Mouse (Mus musculus): ENCODE measurements around the gene Pithd1. TPM values are rescaled to one million over a fixed set of nuclear protein-coding genes. Genes with fewer than 3 reads are reported as not detected.

Pithd1 gene
- polyA plus RNA-seq, 1 experiment from 2014 or later: 51.9 TPM

DNA sequence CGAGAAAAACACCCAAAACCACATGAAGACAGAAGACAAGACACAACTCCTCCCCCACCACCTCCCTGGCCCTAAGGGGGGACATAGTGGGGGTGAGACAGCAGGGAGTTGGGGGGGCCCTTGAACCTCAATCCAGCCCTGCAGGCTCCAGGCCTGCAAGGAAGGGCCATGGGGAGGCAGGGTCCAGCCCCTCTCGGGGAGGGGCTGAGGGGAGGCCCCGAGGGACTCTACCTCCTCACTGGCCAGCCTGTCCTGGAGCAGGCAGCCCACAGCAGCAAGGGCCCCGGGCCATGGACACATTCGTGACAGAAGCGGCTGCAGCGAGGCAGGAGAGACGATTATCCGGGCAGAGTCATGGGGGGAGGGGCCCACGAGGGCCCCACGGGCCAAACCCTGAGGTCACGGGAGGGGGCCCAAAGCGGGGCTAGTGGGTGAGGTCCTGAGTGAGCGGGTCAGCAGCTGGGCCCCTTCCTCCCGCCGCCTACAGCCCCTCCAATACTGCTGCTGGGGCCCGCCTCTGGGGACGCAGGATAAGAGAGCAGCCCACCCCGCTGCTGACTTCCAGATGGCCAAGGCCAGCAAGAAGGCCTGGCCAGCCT lies 18.7 kb downstream of the Pithd1 start:
- Histone ChIP-seq H3K9ac (ENCODE audit: low read depth, low read length) (peak overlapping the region; percentile 10; the same call in 1 of the 2 replicates), H3K36me3 (ENCODE audit: control insufficient read depth, insufficient read depth, low read length) (peaks cover 33% of the 10 kb centered on the region), H3K4me2 (no peak overlapping the region), H3K27me3 (ENCODE audit: control insufficient read depth, insufficient read depth, low read length) (no peaks in the 10 kb centered on the region), H3K9me3 (replicated peaks; ENCODE audit: control insufficient read depth, low read length) (no peaks in the 10 kb centered on the region), H3K4me1 (ENCODE audit: control insufficient read depth, insufficient read depth, low read length) (peaks cover 22% of the 10 kb centered on the region), H3K4me3 (ENCODE audit: low read depth, low read length) (no peak overlapping the region), H3K27ac (ENCODE audit: low read depth, low read length) (no peak overlapping the region)
- ATAC-seq (replicated peaks; ENCODE audit: insufficient number of reproducible peaks, low FRiP score, low TSS enrichment): no peak
- WGBS (ENCODE audit: insufficient replicate concordance): 67% methylated on average over 19 of the region's 19 CpGs

DNA sequence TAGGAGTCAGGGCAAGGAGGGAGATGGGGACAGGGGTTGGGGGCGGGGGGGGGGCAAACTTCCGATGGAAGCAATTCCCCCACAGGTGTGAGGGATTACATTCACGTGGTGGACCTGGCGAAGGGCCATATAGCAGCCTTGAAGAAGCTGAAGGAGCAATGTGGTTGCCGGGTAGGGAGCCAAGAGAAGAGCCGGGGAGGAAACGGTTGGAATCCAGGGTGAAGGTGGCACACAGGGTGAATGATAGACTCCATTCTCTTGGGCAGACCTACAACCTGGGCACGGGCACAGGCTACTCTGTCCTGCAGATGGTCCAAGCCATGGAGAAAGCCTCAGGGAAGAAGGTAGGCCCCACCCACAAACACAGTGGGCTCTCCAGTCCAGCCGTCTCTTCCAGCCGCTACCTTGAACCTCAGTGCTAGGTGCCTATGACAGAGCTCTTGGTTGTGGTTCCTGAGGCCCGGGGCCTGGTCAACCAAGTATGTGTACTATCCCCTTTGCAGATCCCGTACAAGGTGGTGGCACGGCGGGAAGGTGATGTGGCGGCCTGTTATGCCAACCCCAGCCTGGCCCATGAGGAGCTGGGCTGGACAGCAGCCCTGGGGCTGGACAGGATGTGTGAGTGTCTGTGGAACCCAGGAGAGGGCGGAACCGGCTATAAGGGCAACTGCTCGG lies 19.8 kb downstream of the Pithd1 start:
- Histone ChIP-seq H3K4me1 (ENCODE audit: control insufficient read depth, insufficient read depth, low read length) (peaks cover 25% of the 10 kb centered on the region), H3K27ac (ENCODE audit: low read depth, low read length) (no peak overlapping the region), H3K36me3 (ENCODE audit: control insufficient read depth, insufficient read depth, low read length) (peaks cover 33% of the 10 kb centered on the region), H3K9ac (ENCODE audit: low read depth, low read length) (no peak overlapping the region), H3K9me3 (replicated peaks; ENCODE audit: control insufficient read depth, low read length) (no peaks in the 10 kb centered on the region), H3K4me2 (no peak overlapping the region), H3K27me3 (ENCODE audit: control insufficient read depth, insufficient read depth, low read length) (no peaks in the 10 kb centered on the region), H3K4me3 (ENCODE audit: low read depth, low read length) (no peak overlapping the region)
- no peak for ATAC-seq (replicated peaks; ENCODE audit: insufficient number of reproducible peaks, low FRiP score, low TSS enrichment)
- 89% methylated on average over 18 of the region's 18 CpGs for WGBS (ENCODE audit: insufficient replicate concordance)

DNA sequence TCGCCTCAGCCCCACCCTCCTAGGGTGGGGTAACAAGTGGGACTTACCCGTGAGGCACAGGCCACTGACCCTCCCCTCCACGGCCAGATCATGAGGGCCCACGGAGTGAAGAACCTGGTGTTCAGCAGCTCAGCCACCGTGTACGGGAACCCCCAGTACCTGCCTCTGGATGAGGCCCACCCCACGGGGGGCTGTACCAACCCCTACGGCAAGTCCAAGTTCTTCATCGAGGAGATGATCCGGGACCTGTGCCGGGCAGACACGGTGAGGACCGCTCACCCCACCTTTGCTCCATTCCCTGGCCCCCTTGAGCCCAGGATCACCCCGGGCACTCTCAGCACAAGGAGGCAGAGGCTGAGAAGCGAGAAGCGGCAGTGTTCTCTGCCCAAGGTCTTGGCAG lies 20.8 kb downstream of the Pithd1 start:
- 92% methylated on average over 16 of the region's 16 CpGs for WGBS (ENCODE audit: insufficient replicate concordance)
- ATAC-seq (replicated peaks; ENCODE audit: insufficient number of reproducible peaks, low FRiP score, low TSS enrichment): no peak
- Histone ChIP-seq H3K9me3 (replicated peaks; ENCODE audit: control insufficient read depth, low read length) (no peaks in the 10 kb centered on the region), H3K4me3 (ENCODE audit: low read depth, low read length) (no peak overlapping the region), H3K4me2 (no peak overlapping the region), H3K27ac (ENCODE audit: low read depth, low read length) (no peak overlapping the region), H3K36me3 (ENCODE audit: control insufficient read depth, insufficient read depth, low read length) (peaks cover 35% of the 10 kb centered on the region), H3K4me1 (ENCODE audit: control insufficient read depth, insufficient read depth, low read length) (peaks cover 18% of the 10 kb centered on the region), H3K9ac (ENCODE audit: low read depth, low read length) (no peak overlapping the region), H3K27me3 (ENCODE audit: control insufficient read depth, insufficient read depth, low read length) (no peaks in the 10 kb centered on the region)

DNA sequence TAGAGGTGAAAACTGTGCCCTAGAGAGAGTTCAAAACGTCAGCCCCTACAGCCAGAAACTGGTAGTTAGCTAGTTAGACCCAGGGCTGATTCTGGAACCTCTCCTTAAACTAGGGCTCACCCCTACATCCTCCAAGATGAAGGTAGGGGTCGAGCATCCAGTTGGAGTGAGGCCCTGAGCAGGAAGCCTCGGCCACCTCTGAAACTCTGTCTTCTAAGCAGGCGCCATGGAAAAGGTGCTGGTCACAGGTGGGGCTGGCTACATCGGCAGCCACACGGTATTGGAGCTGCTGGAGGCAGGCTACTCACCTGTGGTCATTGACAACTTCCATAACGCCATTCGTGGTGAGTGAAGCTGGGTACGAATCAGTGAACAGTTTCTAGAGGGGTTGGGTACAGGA lies 22.0 kb downstream of the Pithd1 start:
- 84% methylated on average over 9 of the region's 9 CpGs for WGBS (ENCODE audit: insufficient replicate concordance)
- Histone ChIP-seq H3K27me3 (ENCODE audit: control insufficient read depth, insufficient read depth, low read length) (no peaks in the 10 kb centered on the region), H3K4me2 (no peak overlapping the region), H3K4me3 (ENCODE audit: low read depth, low read length) (no peak overlapping the region; the same call in 1 of the 2 replicates), H3K9me3 (replicated peaks; ENCODE audit: control insufficient read depth, low read length) (no peaks in the 10 kb centered on the region), H3K36me3 (ENCODE audit: control insufficient read depth, insufficient read depth, low read length) (peaks cover 33% of the 10 kb centered on the region), H3K9ac (ENCODE audit: low read depth, low read length) (no peak overlapping the region), H3K4me1 (ENCODE audit: control insufficient read depth, insufficient read depth, low read length) (peaks cover 16% of the 10 kb centered on the region), H3K27ac (ENCODE audit: low read depth, low read length) (no peak overlapping the region)
- no peak for ATAC-seq (replicated peaks; ENCODE audit: insufficient number of reproducible peaks, low FRiP score, low TSS enrichment)

DNA sequence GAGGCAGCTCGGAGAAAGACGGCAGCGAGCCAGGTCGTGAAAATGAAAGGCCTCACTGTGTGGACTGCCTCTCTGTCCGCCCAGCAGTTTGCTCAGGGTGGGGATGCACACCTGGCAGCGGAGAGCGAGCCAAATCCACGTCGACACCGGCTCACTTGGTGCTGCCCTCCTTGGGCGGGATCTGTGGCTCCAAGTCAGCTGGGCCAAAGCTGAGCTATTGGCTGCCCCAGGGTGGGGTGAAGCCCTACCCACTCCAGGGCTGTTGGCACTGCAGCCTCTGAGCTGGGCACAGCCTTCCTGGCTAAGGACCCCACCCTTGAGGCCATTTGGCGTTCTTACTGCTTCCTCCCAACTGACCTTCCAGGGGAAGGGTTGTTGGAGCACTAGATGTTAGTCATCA lies 22.6 kb downstream of the Pithd1 start:
- Histone ChIP-seq H3K4me2 (peak overlapping the region; percentile 93), H3K27ac (ENCODE audit: low read depth, low read length) (peak overlapping the region; percentile 35; the same call in 1 of the 2 replicates), H3K9me3 (replicated peaks; ENCODE audit: control insufficient read depth, low read length) (no peaks in the 10 kb centered on the region), H3K27me3 (ENCODE audit: control insufficient read depth, insufficient read depth, low read length) (no peaks in the 10 kb centered on the region), H3K4me1 (ENCODE audit: control insufficient read depth, insufficient read depth, low read length) (peaks cover 16% of the 10 kb centered on the region), H3K36me3 (ENCODE audit: control insufficient read depth, insufficient read depth, low read length) (peaks cover 26% of the 10 kb centered on the region), H3K4me3 (ENCODE audit: low read depth, low read length) (peak overlapping the region; percentile 66), H3K9ac (ENCODE audit: low read depth, low read length) (peak overlapping the region; percentile 77)
- ATAC-seq (replicated peaks; ENCODE audit: insufficient number of reproducible peaks, low FRiP score, low TSS enrichment): no peak
- WGBS (ENCODE audit: insufficient replicate concordance): 3% methylated on average over 12 of the region's 12 CpGs

DNA sequence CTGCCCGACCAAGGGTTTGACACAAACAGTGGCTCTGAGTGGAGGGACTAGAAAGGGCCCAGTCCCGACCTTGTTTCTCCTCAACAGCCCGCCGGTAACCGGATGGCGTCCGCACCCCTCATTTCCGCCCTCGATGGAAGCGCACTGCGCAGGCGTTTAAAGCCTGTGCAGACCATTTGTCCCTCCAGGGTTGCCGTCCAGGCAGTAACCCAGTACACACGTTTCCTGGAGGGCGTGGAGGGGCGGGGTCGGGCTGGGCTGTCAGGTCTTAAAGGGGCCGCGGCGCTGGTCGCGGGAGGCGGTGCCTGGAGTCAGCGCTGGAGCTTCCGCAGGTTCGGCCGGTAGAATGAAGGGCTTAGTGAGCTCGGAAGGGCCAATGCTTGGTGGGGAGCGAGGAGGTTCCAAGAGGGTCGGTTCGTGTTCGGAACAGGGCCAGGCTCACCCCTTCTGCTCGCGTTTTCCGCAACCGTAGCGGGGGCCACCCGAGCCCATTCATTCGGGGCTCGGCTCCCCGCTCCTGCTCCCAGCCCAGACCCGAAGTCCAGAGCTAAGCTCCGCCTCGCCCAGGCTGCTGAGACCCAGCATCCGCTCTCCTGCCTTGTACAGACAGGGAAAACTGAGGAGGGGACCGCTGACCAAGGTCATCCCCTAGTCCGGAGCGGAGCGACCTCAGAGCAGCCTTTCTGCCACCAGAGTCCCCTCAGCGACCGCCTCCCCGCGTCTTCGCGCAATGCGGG lies 23.4 kb downstream of the Pithd1 start, which contains the start of gene Gale:
TSS of gene Gale (plus strand) at position 271 of the 737 bp plus-strand sequence.
- H3K27ac ChIP-seq (ENCODE audit: low read depth, low read length): peak within 1 kb of the TSS; percentile 90
- peak within 1 kb of the TSS; percentile 89 for H3K9ac ChIP-seq (ENCODE audit: low read depth, low read length)
- peaks cover 27% of the 10 kb centered on the region for H3K36me3 ChIP-seq (ENCODE audit: control insufficient read depth, insufficient read depth, low read length)
- peak; percentile 85 for ATAC-seq (replicated peaks; ENCODE audit: insufficient number of reproducible peaks, low FRiP score, low TSS enrichment)
- H3K4me2 ChIP-seq: peak within 1 kb of the TSS; percentile 93
- WGBS (ENCODE audit: insufficient replicate concordance): under 1% methylated on average over 56 of the region's 56 CpGs
- peak within 1 kb of the TSS; percentile 66 for H3K4me3 ChIP-seq (ENCODE audit: low read depth, low read length)
- H3K27me3 ChIP-seq (ENCODE audit: control insufficient read depth, insufficient read depth, low read length): no peaks in the 10 kb centered on the region
- H3K4me1 ChIP-seq (ENCODE audit: control insufficient read depth, insufficient read depth, low read length): peaks cover 16% of the 10 kb centered on the region
- H3K9me3 ChIP-seq (replicated peaks; ENCODE audit: control insufficient read depth, low read length): no peaks in the 10 kb centered on the region

DNA sequence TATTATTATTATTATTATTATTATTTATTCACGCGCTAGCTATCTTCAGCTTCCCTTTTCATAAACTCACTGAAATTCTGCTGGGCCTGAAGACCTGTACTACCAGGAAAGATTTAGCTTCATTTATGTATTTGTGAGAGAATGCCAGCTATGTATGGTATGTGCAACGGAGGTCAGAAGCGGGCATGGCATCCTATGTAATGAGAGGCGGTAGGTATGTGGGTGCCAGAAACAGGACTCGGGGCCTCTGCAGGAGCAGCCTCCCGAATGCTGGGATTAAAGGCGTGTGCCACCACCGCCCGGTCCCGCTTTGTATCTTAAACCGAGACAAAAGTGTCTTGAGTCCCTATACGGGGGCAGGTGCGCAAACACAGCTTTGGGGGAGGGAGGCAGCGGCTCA lies 24.1 kb downstream of the Pithd1 start:
- peaks cover 25% of the 10 kb centered on the region for H3K36me3 ChIP-seq (ENCODE audit: control insufficient read depth, insufficient read depth, low read length)
- peak overlapping the region; percentile 66 for H3K4me3 ChIP-seq (ENCODE audit: low read depth, low read length)
- H3K4me1 ChIP-seq (ENCODE audit: control insufficient read depth, insufficient read depth, low read length): peaks cover 14% of the 10 kb centered on the region
- no peak for ATAC-seq (replicated peaks; ENCODE audit: insufficient number of reproducible peaks, low FRiP score, low TSS enrichment)
- peak overlapping the region; percentile 93 for H3K4me2 ChIP-seq
- H3K27ac ChIP-seq (ENCODE audit: low read depth, low read length): peak overlapping the region; percentile 90
- H3K27me3 ChIP-seq (ENCODE audit: control insufficient read depth, insufficient read depth, low read length): no peaks in the 10 kb centered on the region
- peak overlapping the region; percentile 89 for H3K9ac ChIP-seq (ENCODE audit: low read depth, low read length)
- H3K9me3 ChIP-seq (replicated peaks; ENCODE audit: control insufficient read depth, low read length): no peaks in the 10 kb centered on the region
- 7% methylated on average over 15 of the region's 15 CpGs for WGBS (ENCODE audit: insufficient replicate concordance)

DNA sequence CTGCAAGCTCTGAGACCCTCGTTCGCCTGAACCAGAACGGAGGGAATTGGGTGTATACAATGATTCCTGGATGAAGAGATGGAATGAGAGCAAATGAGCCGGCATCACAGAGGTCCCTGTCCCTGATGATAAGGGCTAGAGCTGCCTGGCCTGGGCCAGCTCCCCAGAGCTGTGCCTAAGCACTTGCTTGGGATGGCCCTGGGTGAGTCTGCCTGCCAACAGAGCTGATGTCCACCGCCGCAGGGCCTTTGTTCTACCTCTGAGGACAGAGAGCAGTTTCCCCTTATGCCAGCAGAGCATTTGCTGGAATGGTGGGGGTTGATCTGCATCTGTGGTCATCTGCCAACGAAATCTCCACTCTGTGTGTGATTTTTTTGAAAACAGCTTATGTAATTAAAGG lies 24.9 kb downstream of the Pithd1 start:
- no peaks in the 10 kb centered on the region for H3K27me3 ChIP-seq (ENCODE audit: control insufficient read depth, insufficient read depth, low read length)
- 84% methylated on average over 7 of the region's 7 CpGs for WGBS (ENCODE audit: insufficient replicate concordance)
- H3K4me3 ChIP-seq (ENCODE audit: low read depth, low read length): no peak overlapping the region
- H3K36me3 ChIP-seq (ENCODE audit: control insufficient read depth, insufficient read depth, low read length): peaks cover 23% of the 10 kb centered on the region
- H3K27ac ChIP-seq (ENCODE audit: low read depth, low read length): no peak overlapping the region
- H3K4me2 ChIP-seq: peak overlapping the region; percentile 93; the same call in 1 of the 2 replicates
- H3K4me1 ChIP-seq (ENCODE audit: control insufficient read depth, insufficient read depth, low read length): peaks cover 14% of the 10 kb centered on the region
- no peak for ATAC-seq (replicated peaks; ENCODE audit: insufficient number of reproducible peaks, low FRiP score, low TSS enrichment)
- no peak overlapping the region for H3K9ac ChIP-seq (ENCODE audit: low read depth, low read length)
- H3K9me3 ChIP-seq (replicated peaks; ENCODE audit: control insufficient read depth, low read length): no peaks in the 10 kb centered on the region

All from heart, embryonic 11.5 days (tissue).